Mouse (Mus musculus) stomach, postnatal 0 days (tissue): Measurements from ENCODE around the gene Gm4846.

Experiments
- CTCF ChIP-seq: IDR thresholded peaks from 2 replicates; pipeline ENCODE4 v1.5.1; 2016; ENCODE audit warnings: antibody characterized with exemption, low read depth, mild to moderate bottlenecking, moderate library complexity
- EP300 ChIP-seq: optimal IDR thresholded peaks from 2 replicates; pipeline ENCODE3; 2016; ENCODE audit warnings: antibody characterized with exemption

DNA sequence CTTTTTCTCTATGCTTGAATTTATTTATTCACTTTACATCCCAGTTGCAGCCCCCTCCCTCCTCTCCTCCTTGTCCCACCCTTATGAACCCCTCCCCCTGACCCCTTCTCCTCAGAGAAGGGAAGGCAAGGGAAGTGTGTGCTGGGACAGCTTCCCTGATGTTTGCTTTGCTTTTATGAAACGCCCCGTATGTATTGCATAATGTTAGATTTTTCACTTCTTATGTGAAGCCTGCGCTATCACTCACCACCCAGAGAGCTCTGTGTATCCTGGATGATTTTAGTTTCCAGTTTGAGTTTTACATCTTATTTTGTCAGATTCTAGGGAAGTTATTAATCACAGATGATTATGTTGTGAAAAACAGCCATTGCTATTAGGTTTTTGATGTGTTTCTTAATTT is 30.2 kb downstream of the Gm4846 start:
- TF ChIP-seq CTCF: no peak
- TF ChIP-seq EP300: no peak
